In genomic region chrX:73063512-73064414, GRCm38 (mm10) we compare ENCODE assay signal across 9 mouse cellular contexts. TPM values are rescaled to one million over a fixed set of nuclear protein-coding genes. Genes with fewer than 3 reads are reported as not detected.
DNase-seq lines count a peak whose midpoint lies in the region; ATAC-seq and TF ChIP-seq lines count a peak whose summit lies in the region.
"Had no signal": no experiment of that assay in that cellular context is flagged by ENCODE, and none has a peak within 500 bp of the region (broad histone marks: within the 10 kb centered on the region; RNA-seq: fewer than 3 reads in every experiment).

No protein-coding gene starts in this region.

- no peak overlapping the region for H3K9ac ChIP-seq in kidney, postnatal 0 days (ENCODE audit: low read depth, low read length)
- peak overlapping the region; percentile 51 for H3K9ac ChIP-seq in hindbrain, embryonic 12.5 days
- 0 out of 2 replicates have a peak overlapping the region, but pooled peaks have one; percentile 21 for H3K9ac ChIP-seq in limb, embryonic 14.5 days (ENCODE audit: low read depth, low read length, severe bottlenecking)
- H3K9ac ChIP-seq in stomach, embryonic 14.5 days (replicated peaks; ENCODE audit: low read depth, low read length) = no peak overlapping the region

- H3K4me3 ChIP-seq in kidney, postnatal 0 days (replicated peaks; ENCODE audit: low read depth, low read length) = no peak overlapping the region
- H3K4me3 ChIP-seq in hindbrain, embryonic 12.5 days = peak overlapping the region; percentile 31
- H3K4me3 ChIP-seq in limb, embryonic 14.5 days (replicated peaks; ENCODE audit: low read length) = peak overlapping the region; percentile 15
- H3K4me3 ChIP-seq in stomach, embryonic 14.5 days (ENCODE audit: low read depth, low read length) = no peak overlapping the region
- H3K4me3 ChIP-seq in lung, adult 2 months (replicated peaks; ENCODE audit: extremely low read depth, low read depth, low read length) = no peak overlapping the region

- TF ChIP-seq POLR2A in limb, embryonic 14.5 days (IDR thresholded peaks at IDR 0.05; ENCODE audit: borderline replicate concordance, extremely low read depth, insufficient read depth, insufficient read length) = no peak
- no peak for TF ChIP-seq POLR2A in lung, adult 2 months (IDR thresholded peaks at IDR 0.05; ENCODE audit: borderline replicate concordance, extremely low read depth, low read depth, low read length)

- H3K4me1 ChIP-seq in kidney, postnatal 0 days (replicated peaks; ENCODE audit: insufficient read depth, low read length) = no peaks in the 10 kb centered on the region
- H3K4me1 ChIP-seq in hindbrain, embryonic 12.5 days = 0 out of 2 replicates have a peak, but pooled peaks cover 5% of the 10 kb centered on the region
- H3K4me1 ChIP-seq in limb, embryonic 14.5 days (ENCODE audit: control insufficient read depth, insufficient read depth, low read length) = no peaks in the 10 kb centered on the region
- H3K4me1 ChIP-seq in stomach, embryonic 14.5 days (ENCODE audit: control insufficient read depth, insufficient read depth, low read length) = 0 out of 2 replicates have a peak, but pooled peaks cover 2% of the 10 kb centered on the region
- H3K4me1 ChIP-seq in lung, adult 2 months (ENCODE audit: control insufficient read depth, insufficient read depth, low read length) = no peaks in the 10 kb centered on the region

- H3K27ac ChIP-seq in kidney, postnatal 0 days = no peak overlapping the region
- no peak overlapping the region for H3K27ac ChIP-seq in hindbrain, embryonic 12.5 days
- H3K27ac ChIP-seq in limb, embryonic 14.5 days (replicated peaks; ENCODE audit: low read depth, low read length) = no peak overlapping the region
- H3K27ac ChIP-seq in stomach, embryonic 14.5 days (ENCODE audit: low read length) = no peak overlapping the region

- 37% methylated on average over 24 of the region's 24 CpGs for WGBS in kidney, postnatal 0 days
- 32% methylated on average over 24 of the region's 24 CpGs for WGBS in hindbrain, embryonic 12.5 days
- 38% methylated on average over 21 of the region's 24 CpGs for WGBS in limb, embryonic 14.5 days
- 44% methylated on average over 24 of the region's 24 CpGs for WGBS in stomach, embryonic 14.5 days
- WGBS in lung, adult 2 months = 52% methylated on average over 24 of the region's 24 CpGs

- ATAC-seq in kidney, postnatal 0 days (replicated peaks; ENCODE audit: low FRiP score, low read depth) = no peak; the same call in 1 of the 2 replicates
- ATAC-seq in hindbrain, embryonic 12.5 days (ENCODE audit: low FRiP score) = peak; percentile 86
- ATAC-seq in limb, embryonic 14.5 days (ENCODE audit: low FRiP score, low read depth) = 0 out of 2 replicates have a peak, but pooled peaks have one; percentile 30
- 0 out of 2 replicates have a peak, but pooled peaks have one; percentile 56 for ATAC-seq in stomach, embryonic 14.5 days (ENCODE audit: insufficient number of reproducible peaks, insufficient read depth, low FRiP score, low read depth)

- H3K27me3 ChIP-seq in kidney, postnatal 0 days (ENCODE audit: insufficient read depth, low read length) = no peaks in the 10 kb centered on the region
- H3K27me3 ChIP-seq in hindbrain, embryonic 12.5 days = 0 out of 2 replicates have a peak, but pooled peaks cover 6% of the 10 kb centered on the region
- H3K27me3 ChIP-seq in limb, embryonic 14.5 days (ENCODE audit: control insufficient read depth, insufficient read depth, low read length) = no peaks in the 10 kb centered on the region
- H3K27me3 ChIP-seq in stomach, embryonic 14.5 days (ENCODE audit: control insufficient read depth, insufficient read depth, low read length) = no peaks in the 10 kb centered on the region

- DNase-seq in kidney, postnatal 0 days (ENCODE audit: low spot score) = peak; percentile 18
- DNase-seq in kidney, adult 18-20 months = no peak
- peak; percentile 24 to 57 for DNase-seq in cerebellum, postnatal 4 days (ENCODE audit: low spot score in 2 of 2)
- no peak for DNase-seq in limb, embryonic 14.5 days (ENCODE audit: low spot score)
- DNase-seq in adrenal gland, postnatal 25 days = no peak
- DNase-seq in lung, adult 2 months = no peak

- no peaks in the 10 kb centered on the region for H3K36me3 ChIP-seq in kidney, postnatal 0 days (ENCODE audit: insufficient read depth, low read length)
- no peaks in the 10 kb centered on the region for H3K36me3 ChIP-seq in hindbrain, embryonic 12.5 days
- no peaks in the 10 kb centered on the region for H3K36me3 ChIP-seq in limb, embryonic 14.5 days (ENCODE audit: control insufficient read depth, insufficient read depth, low read length)
- no peaks in the 10 kb centered on the region for H3K36me3 ChIP-seq in stomach, embryonic 14.5 days (ENCODE audit: control insufficient read depth, insufficient read depth, low read length)

- TF ChIP-seq CTCF in kidney, postnatal 0 days (IDR thresholded peaks at IDR 0.05; ENCODE audit: low read depth) = no peak
- no peak for TF ChIP-seq CTCF in lung, adult 2 months (IDR thresholded peaks at IDR 0.05; ENCODE audit: insufficient read depth, low read length)

- no peaks in the 10 kb centered on the region for H3K9me3 ChIP-seq in kidney, postnatal 0 days (replicated peaks; ENCODE audit: low read length)
- no peaks in the 10 kb centered on the region for H3K9me3 ChIP-seq in hindbrain, embryonic 12.5 days (replicated peaks)
- H3K9me3 ChIP-seq in limb, embryonic 14.5 days (ENCODE audit: control insufficient read depth, low read length) = no peaks in the 10 kb centered on the region
- no peaks in the 10 kb centered on the region for H3K9me3 ChIP-seq in stomach, embryonic 14.5 days (ENCODE audit: control insufficient read depth, low read depth, low read length)

- H3K4me2 ChIP-seq in kidney, postnatal 0 days (ENCODE audit: low read length) = peak overlapping the region; percentile 35
- H3K4me2 ChIP-seq in hindbrain, embryonic 12.5 days (replicated peaks) = peak overlapping the region; percentile 57
- H3K4me2 ChIP-seq in limb, embryonic 14.5 days (replicated peaks; ENCODE audit: low read depth, low read length, severe bottlenecking) = peak overlapping the region; percentile 42
- H3K4me2 ChIP-seq in stomach, embryonic 14.5 days (replicated peaks; ENCODE audit: low read depth, low read length) = peak overlapping the region; percentile 26

RNA-seq across cellular contexts. Expression of gene Pnma3, which starts 0.8 kb away (rescaled TPM):
- 0.04 and 0.06 TPM in 2 replicates for polyA plus RNA-seq in kidney, postnatal 0 days (2015; fragmentation: Nextera tagmentation; extraction: Ambion mirVana)
- 1.1 TPM in 2 replicates for polyA plus RNA-seq in hindbrain, embryonic 12.5 days (2016; fragmentation: Nextera tagmentation; extraction: Ambion mirVana)
- 0.90 and 1.1 TPM in 2 replicates for polyA plus RNA-seq in limb, embryonic 14.5 days (2012; rRNA removed)
- polyA plus RNA-seq in limb, embryonic 14.5 days (2014; fragmentation: Nextera tagmentation; extraction: Ambion mirVana) = 0.10 and 0.17 TPM in 2 replicates
- polyA plus RNA-seq in stomach, embryonic 14.5 days (2014; fragmentation: Nextera tagmentation; extraction: Ambion mirVana) = 0.27 TPM in 1 of 2 replicates, not detected in the other
- 0.29 and 0.36 TPM in 2 replicates for total RNA-seq in adrenal gland, postnatal 25 days (2021)
- not detected in 2 replicates for polyA plus RNA-seq in lung, adult 2 months (2012; rRNA removed)

RNA-seq across cellular contexts. Expression of gene Xlr4a, which starts 18.5 kb away (rescaled TPM):
- 0.79 and 3.6 TPM in 2 replicates for polyA plus RNA-seq in kidney, postnatal 0 days (2015; fragmentation: Nextera tagmentation; extraction: Ambion mirVana)
- polyA plus RNA-seq in hindbrain, embryonic 12.5 days (2016; fragmentation: Nextera tagmentation; extraction: Ambion mirVana) = 0.97 and 1.0 TPM in 2 replicates
- 0.13 and 1.3 TPM in 2 replicates for polyA plus RNA-seq in limb, embryonic 14.5 days (2012; rRNA removed)
- 1.1 TPM in 1 of 2 replicates, not detected in the other for polyA plus RNA-seq in limb, embryonic 14.5 days (2014; fragmentation: Nextera tagmentation; extraction: Ambion mirVana)
- 0.31 and 1.5 TPM in 2 replicates for polyA plus RNA-seq in stomach, embryonic 14.5 days (2014; fragmentation: Nextera tagmentation; extraction: Ambion mirVana)
- 1.3 TPM in 1 of 2 replicates, not detected in the other for total RNA-seq in adrenal gland, postnatal 25 days (2021)
- polyA plus RNA-seq in lung, adult 2 months (2012; rRNA removed) = 0.10 TPM in 1 of 2 replicates, not detected in the other
- total RNA-seq: layer of hippocampus, adult 18-20 months had no signal

RNA-seq across cellular contexts. Expression of gene Pnma5, which starts 26.9 kb away (rescaled TPM):
- not detected in 2 replicates for polyA plus RNA-seq in kidney, postnatal 0 days (2015; fragmentation: Nextera tagmentation; extraction: Ambion mirVana)
- 0.09 TPM in 1 of 2 replicates, not detected in the other for polyA plus RNA-seq in hindbrain, embryonic 12.5 days (2016; fragmentation: Nextera tagmentation; extraction: Ambion mirVana)
- polyA plus RNA-seq in limb, embryonic 14.5 days (2012; rRNA removed) = 0.06 TPM in 1 of 2 replicates, not detected in the other
- polyA plus RNA-seq in limb, embryonic 14.5 days (2014; fragmentation: Nextera tagmentation; extraction: Ambion mirVana) = 0.11 and 0.23 TPM in 2 replicates
- polyA plus RNA-seq in stomach, embryonic 14.5 days (2014; fragmentation: Nextera tagmentation; extraction: Ambion mirVana) = not detected in 2 replicates
- 0.38 and 0.43 TPM in 2 replicates for total RNA-seq in adrenal gland, postnatal 25 days (2021)
- not detected in 2 replicates for polyA plus RNA-seq in lung, adult 2 months (2012; rRNA removed)

RNA-seq across cellular contexts. Expression of gene Xlr3a, which starts 33.1 kb away (rescaled TPM):
- 1.7 and 7.6 TPM in 2 replicates for polyA plus RNA-seq in kidney, postnatal 0 days (2015; fragmentation: Nextera tagmentation; extraction: Ambion mirVana)
- polyA plus RNA-seq in hindbrain, embryonic 12.5 days (2016; fragmentation: Nextera tagmentation; extraction: Ambion mirVana) = 4.2 and 6.4 TPM in 2 replicates
- 0.87 and 3.8 TPM in 2 replicates for polyA plus RNA-seq in limb, embryonic 14.5 days (2012; rRNA removed)
- polyA plus RNA-seq in limb, embryonic 14.5 days (2014; fragmentation: Nextera tagmentation; extraction: Ambion mirVana) = 1.4 and 1.6 TPM in 2 replicates
- polyA plus RNA-seq in stomach, embryonic 14.5 days (2014; fragmentation: Nextera tagmentation; extraction: Ambion mirVana) = 3.3 and 7.9 TPM in 2 replicates
- 1.4 and 2.2 TPM in 2 replicates for total RNA-seq in adrenal gland, postnatal 25 days (2021)
- 0.82 and 0.98 TPM in 2 replicates for polyA plus RNA-seq in lung, adult 2 months (2012; rRNA removed)

RNA-seq across cellular contexts. Expression of gene Gm14685, which starts 53.1 kb away (rescaled TPM):
- 0.07 TPM in 1 of 2 replicates, not detected in the other for polyA plus RNA-seq in kidney, postnatal 0 days (2015; fragmentation: Nextera tagmentation; extraction: Ambion mirVana)
- polyA plus RNA-seq in hindbrain, embryonic 12.5 days (2016; fragmentation: Nextera tagmentation; extraction: Ambion mirVana) = 0.45 TPM in 1 of 2 replicates, not detected in the other
- polyA plus RNA-seq in limb, embryonic 14.5 days (2012; rRNA removed) = 0.06 and 0.10 TPM in 2 replicates
- polyA plus RNA-seq in limb, embryonic 14.5 days (2014; fragmentation: Nextera tagmentation; extraction: Ambion mirVana) = 0.18 TPM in 1 of 2 replicates, not detected in the other
- not detected in 2 replicates for polyA plus RNA-seq in stomach, embryonic 14.5 days (2014; fragmentation: Nextera tagmentation; extraction: Ambion mirVana)
- 0.18 TPM in 1 of 2 replicates, not detected in the other for total RNA-seq in adrenal gland, postnatal 25 days (2021)
- 0.65 and 0.71 TPM in 2 replicates for polyA plus RNA-seq in lung, adult 2 months (2012; rRNA removed)

Comparison
In these comparisons a context has a peak if more than half of its experiments do, and no peak if none do; other contexts are left out.
1. DNase-seq: peak in kidney, postnatal 0 days (single experiment) and cerebellum, postnatal 4 days (2 of 2); none in kidney, adult 18-20 months (single experiment), limb, embryonic 14.5 days (single experiment), adrenal gland, postnatal 25 days (single experiment) and lung, adult 2 months (single experiment).
2. H3K4me3 ChIP-seq: peak in hindbrain, embryonic 12.5 days (single experiment) and limb, embryonic 14.5 days (single experiment); none in kidney, postnatal 0 days (single experiment), stomach, embryonic 14.5 days (single experiment) and lung, adult 2 months (single experiment).
3. H3K9ac ChIP-seq: peak in hindbrain, embryonic 12.5 days (single experiment) and limb, embryonic 14.5 days (single experiment); none in kidney, postnatal 0 days (single experiment) and stomach, embryonic 14.5 days (single experiment).
4. Peak in every context shown above with its lines, with median percentiles within 50 percentile points of each other: H3K4me2 ChIP-seq.